Mouse (Mus musculus) C2C12 (cell line): ENCODE data around the gene Elfn2.

Source experiments
- CTCF ChIP-seq: IDR thresholded peaks from one replicate; pipeline ENCODE4 v1.5.1; 2011; ENCODE audit not compliant: control insufficient read depth, insufficient read depth, insufficient read length
- MAX ChIP-seq: IDR thresholded peaks from one replicate; pipeline ENCODE4 v1.6.1; 2011; ENCODE audit warnings: mild to moderate bottlenecking, control low read depth
- MYOD1 ChIP-seq: IDR thresholded peaks from one replicate; pipeline ENCODE4 v1.6.1; 2011; ENCODE audit warnings: low read depth; ENCODE audit not compliant: control insufficient read depth, insufficient read length
- MYOG ChIP-seq: IDR thresholded peaks from one replicate; pipeline ENCODE4 v1.6.1; 2011; ENCODE audit not compliant: control insufficient read depth, insufficient read length; ENCODE audit errors: extremely low read depth

- TF ChIP-seq MYOG (no peak), CTCF (no peak), MAX (no peak), MYOD1 (no peak)
Observed at GRCm38 (mm10) chr15:78726697-78727096, 8.1 kb upstream of the Elfn2 start.
